Mouse (Mus musculus) frontal cortex, postnatal 10 days (tissue): ENCODE results near the gene Sh3bgrl3.

Experiments used
- DNase-seq, 2 experiments: peaks; one replicate each; pipeline ENCODE4 v3.0.0; 2022; ENCODE audit warnings: low spot score in 2 of 2, mixed read lengths in 1 of 2

Gene Sh3bgrl3

GRCm38 (mm10) chr4:134128983-134129362 lies 384 bp upstream of the Sh3bgrl3 start:
- no peak for DNase-seq

GRCm38 (mm10) chr4:134127793-134128192 lies 796 bp downstream of the Sh3bgrl3 start:
- DNase-seq, result no peak

DNA sequence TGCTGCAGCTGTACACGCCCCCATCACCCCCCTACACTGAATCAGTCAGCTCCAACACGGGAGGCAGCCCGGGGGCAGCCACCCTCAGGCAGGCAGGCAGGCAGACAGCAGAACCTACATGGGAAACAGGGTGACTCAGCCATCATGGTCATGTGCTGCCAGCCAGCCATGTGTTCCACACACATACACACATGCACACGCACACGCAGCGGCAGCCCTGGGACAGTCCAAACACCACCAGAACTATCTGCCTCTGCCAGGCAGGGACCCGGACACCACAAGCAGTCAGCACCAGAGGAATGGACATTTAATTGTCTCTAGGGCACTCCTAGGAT lies 1.5 kb downstream of the Sh3bgrl3 start:
- DNase-seq, result peak; percentile 27 to 59

DNA sequence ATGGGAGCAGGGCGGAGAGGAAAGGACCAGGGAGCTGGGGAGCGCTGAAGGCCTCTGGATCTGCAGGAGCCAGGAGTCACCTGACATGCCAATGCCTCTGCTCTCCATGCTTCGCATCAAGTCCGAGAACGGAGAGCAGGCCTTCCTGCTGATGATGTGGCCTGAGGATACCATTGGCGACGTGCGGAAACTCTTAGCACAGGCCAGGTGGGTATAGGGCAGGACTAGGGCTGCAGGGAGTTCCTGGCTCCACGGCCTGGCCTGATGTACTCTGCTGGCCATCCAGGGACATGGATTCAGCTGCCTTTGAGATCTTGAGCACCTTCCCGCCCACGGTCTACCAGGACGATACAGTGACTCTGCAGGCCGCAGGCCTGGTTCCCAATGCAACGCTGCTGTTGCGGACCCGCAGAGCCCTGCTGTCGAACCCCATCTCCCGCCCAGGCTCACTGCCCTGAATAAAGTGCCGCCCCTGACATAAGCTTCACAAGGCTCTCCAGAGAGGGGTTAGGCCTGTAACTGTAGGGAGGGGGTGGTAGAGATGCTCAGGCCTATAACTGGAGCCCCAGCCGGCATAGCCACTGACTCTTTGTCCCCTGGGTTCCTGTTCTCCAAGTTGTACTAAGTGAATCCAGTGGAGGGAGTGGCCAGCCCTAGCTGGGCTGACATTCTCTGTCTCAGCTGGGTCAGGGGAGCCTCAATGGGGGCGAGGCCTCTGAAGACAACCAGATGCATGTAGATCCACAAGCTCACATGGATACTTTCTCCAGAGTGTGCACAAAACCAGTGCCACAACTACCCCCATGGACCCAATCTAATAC lies 2.1 kb downstream of the Sh3bgrl3 start:
- no peak for DNase-seq

DNA sequence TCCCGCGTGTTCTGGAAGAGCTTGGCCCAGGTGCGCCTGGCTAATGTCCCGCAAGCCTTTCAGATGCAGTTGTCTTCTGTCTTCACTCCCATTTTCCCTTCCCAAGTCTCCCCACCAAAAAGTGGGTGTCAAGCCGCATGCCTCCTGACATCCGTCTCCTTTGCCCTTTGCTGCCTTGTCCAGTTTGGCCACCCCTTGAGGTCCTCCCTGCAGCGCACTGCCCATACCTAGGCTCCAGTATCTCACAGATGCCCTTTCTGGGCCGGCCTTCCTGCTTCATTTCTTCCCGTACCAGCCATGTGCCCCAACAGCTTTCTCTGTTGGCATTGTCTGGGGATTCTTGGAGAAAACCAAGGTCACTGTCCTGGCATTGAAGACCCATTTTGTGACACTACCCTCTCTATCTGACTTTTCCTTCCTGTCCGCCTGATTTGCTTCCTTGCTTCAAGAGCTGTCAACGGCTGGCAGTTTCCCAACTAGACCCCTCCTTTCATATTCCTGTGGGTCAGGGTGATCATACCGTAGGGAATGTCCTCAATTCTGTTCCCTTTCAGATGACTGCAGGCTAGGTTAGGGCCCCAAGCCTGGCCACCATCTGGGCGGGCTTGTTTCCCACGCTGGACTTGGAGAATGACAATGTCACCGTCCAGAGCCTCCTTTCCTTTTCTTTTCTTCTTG lies 3.1 kb downstream of the Sh3bgrl3 start:
- no peak for DNase-seq

- DNase-seq, result peak; percentile 59 to 81
These were observed 4.7 kb downstream of the Sh3bgrl3 start for GRCm38 (mm10) chr4:134123680-134124551.

DNA sequence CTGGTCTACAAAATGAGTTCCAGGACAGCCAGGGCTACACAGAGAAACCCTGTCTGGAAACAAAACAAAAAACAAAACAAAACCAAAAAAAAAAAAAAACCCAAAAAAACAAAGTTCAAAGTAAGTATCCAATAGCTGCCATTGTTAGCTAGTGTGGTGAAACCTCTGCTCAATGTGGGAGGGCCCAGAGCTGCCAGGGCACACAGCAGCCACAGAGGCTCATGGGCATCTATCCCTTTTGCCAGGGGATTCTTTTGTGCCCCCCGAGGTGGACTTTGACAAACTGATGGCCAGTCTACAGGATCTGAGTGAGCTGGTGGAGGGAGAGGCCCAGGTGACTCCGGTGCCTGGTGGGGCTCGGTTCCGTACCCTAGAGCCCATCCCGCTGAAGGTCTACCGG lies 5.4 kb downstream of the Sh3bgrl3 start:
- no peak for DNase-seq

- no peak for DNase-seq
These were observed 6.3 kb downstream of the Sh3bgrl3 start for GRCm38 (mm10) chr4:134122281-134122680.

- DNase-seq, result no peak
These were observed 7.0 kb downstream of the Sh3bgrl3 start for GRCm38 (mm10) chr4:134121571-134121970.

- DNase-seq, result no peak
These were observed 7.7 kb downstream of the Sh3bgrl3 start for GRCm38 (mm10) chr4:134120916-134121315.

- no peak for DNase-seq
These were observed 8.3 kb downstream of the Sh3bgrl3 start for GRCm38 (mm10) chr4:134120192-134120805.

- DNase-seq, result no peak
These were observed 8.9 kb downstream of the Sh3bgrl3 start for GRCm38 (mm10) chr4:134119644-134120043.

GRCm38 (mm10) chr4:134119042-134119441 lies 9.5 kb downstream of the Sh3bgrl3 start:
- no peak for DNase-seq

DNA sequence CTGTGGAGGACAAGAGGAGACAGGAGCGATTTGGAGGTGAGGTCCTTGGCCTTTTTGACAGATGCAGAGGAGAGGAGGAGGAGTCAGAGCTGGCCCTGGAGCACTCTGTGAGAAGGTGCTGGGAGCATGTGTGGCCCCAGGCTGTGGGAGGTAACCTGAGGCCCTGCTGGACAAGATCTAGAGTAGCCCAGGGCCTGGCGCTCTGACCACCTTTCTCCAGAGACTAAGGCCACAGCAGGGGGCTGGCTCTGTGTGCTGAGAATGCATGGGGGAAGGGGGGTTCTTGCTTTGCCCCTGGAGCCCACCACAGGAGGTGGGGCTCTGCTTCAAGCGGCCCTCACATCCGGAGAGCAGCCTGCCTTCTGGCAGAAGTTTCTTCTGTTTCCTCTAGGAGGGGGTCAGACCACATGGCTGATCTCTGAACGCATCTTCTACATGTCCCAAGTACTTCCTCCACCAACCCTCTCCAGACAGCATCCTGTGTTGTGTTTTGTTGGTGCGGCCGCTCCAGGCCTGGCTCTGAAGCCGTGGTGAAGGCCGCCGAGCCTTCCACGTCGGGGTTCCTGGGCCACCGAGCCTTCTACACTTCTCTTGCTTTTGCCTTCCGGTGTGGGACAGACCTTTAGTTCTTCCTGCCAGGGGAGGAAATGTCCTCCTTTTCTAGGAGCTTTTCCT lies 10.3 kb downstream of the Sh3bgrl3 start:
- no peak for DNase-seq

DNA sequence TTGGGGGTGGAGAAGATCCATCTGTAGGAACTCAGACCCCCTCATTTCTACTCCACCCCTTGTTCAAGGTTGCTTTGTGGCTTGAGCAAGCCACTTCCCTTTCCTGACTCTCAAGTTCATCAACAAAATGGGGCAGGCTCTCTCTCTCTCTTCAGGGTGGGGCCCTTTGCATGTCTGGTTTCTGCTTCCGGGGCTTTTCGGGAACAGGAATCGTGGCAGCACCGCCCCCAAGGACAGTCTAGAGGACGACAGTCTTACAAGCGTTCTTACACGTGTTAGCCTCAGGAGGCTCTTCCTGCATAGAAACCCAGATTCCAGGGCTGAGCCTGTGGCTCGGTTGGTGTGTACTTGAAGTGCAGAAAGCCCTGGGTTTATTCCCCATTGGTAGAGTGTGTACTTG lies 11.6 kb downstream of the Sh3bgrl3 start:
- DNase-seq, result no peak

DNA sequence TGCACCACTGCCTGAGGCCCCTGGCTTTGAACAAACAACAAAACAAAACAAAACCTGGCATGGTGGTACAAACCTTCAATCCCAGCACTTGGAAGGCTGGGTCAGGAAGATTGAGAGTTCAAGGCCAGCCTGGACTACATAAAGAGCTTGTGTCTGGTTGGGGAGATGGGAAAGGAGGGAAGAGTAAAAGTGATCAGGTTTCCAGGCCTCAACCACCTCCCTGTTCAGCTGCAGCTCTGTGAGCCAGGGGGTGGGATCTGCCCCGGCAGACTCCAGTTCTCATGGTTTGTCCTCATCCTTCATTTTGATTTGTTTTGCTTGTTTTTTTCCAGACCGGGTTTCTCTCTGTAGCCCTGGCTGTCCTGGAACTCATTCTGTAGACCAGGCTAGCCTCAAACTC lies 12.1 kb downstream of the Sh3bgrl3 start:
- DNase-seq, result no peak

- DNase-seq, result no peak
These were observed 13.1 kb downstream of the Sh3bgrl3 start for GRCm38 (mm10) chr4:134115215-134116144.

GRCm38 (mm10) chr4:134114038-134114437 lies 14.6 kb downstream of the Sh3bgrl3 start:
- no peak for DNase-seq

DNA sequence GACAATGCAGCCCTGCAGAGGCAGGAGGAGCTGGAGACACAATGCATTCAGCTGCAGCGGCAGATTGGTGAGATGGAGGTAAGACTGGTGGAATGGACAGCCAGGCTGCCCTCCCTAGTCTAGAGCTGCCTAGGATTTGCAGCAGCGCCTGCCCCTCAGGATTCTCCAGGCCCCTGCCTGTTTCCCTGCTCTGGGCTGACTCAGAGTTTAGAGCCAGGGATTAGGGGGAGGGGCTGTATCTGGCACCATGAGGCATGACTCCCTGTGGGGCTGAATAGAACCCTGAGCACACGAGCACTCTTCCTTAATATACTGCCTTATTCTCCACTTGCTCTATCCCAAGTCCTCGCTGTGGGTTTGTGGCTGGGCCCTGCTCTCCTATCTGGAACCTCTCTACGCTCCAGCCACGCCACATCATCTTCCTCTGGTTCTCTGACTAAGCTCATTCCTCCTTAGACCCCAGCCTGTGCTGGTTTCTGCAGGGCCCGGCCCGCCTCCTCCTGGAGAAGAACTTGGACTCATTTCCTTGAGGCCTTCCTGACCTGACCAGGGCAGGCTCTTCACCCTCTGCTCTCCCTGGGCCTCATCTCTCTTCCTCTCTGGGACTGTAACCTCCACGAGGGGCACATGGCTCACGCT lies 15.1 kb downstream of the Sh3bgrl3 start:
- no peak for DNase-seq

DNA sequence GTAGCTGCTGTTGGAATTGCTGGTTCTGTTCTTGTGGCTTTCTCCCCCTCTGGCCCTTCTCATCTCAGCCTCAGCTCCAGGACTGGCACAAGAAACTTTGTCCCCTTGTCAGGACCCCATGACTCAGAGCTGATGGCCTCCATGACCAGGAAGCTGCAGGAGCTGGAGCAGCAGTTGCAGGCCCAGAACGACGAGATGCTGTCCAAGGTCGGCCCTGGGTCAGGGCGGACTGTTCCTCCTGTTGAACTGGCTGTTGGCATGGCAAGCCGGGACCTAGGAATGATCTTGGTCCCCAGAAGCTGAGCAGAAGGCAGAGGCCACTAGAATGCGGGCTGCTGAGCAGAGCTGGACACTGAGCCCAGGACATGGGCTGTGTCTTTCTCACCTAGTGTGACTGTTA lies 16.2 kb downstream of the Sh3bgrl3 start:
- no peak for DNase-seq
